Mouse (Mus musculus) liver, embryonic 13.5 days (tissue): Measurements from ENCODE around the gene Cep78. TPM values are rescaled to one million over a fixed set of nuclear protein-coding genes. Genes with fewer than 3 reads are reported as not detected.

Source experiments
- ATAC-seq: fragments of 200-750 bp; cut with Nextera tagmentation; 2 replicates; pipeline ENCODE4 v1.8.0; 2017; ENCODE audit warnings: low read depth, mild to moderate bottlenecking, moderate number of reproducible peaks, moderate library complexity
- DNase-seq: peaks from one replicate; pipeline ENCODE4 v3.0.0; 2022
- H3K27ac ChIP-seq: fragments of 300-500 bp; sonication (generic); 2 replicates; pipeline ENCODE4 v1.5.1; 2015; ENCODE audit warnings: moderate library complexity, mild to moderate bottlenecking, inconsistent platforms
- H3K27me3 ChIP-seq: fragments of 300-500 bp; sonication (generic); 2 replicates; pipeline ENCODE4 v1.6.1; 2015; ENCODE audit warnings: mild to moderate bottlenecking, inconsistent platforms
- H3K36me3 ChIP-seq: fragments of 300-500 bp; sonication (generic); 2 replicates; pipeline ENCODE4 v1.6.1; 2015; ENCODE audit warnings: mild to moderate bottlenecking, inconsistent platforms
- H3K4me1 ChIP-seq: fragments of 300-500 bp; sonication (generic); replicated peaks from 2 replicates; pipeline ENCODE4 v1.6.1; 2015; ENCODE audit warnings: inconsistent platforms
- H3K4me2 ChIP-seq: fragments of 300-500 bp; sonication (generic); 2 replicates; pipeline ENCODE4 v1.6.1; 2015; ENCODE audit warnings: inconsistent platforms, mild to moderate bottlenecking, moderate library complexity
- H3K4me3 ChIP-seq: fragments of 300-500 bp; sonication (generic); replicated peaks from 2 replicates; pipeline ENCODE4 v1.5.1; 2015; ENCODE audit warnings: mild to moderate bottlenecking, inconsistent platforms
- H3K9ac ChIP-seq: fragments of 300-500 bp; sonication (generic); 2 replicates; pipeline ENCODE4 v1.6.1; 2015; ENCODE audit warnings: mild to moderate bottlenecking, inconsistent platforms
- H3K9me3 ChIP-seq: fragments of 300-500 bp; sonication (generic); replicated peaks from 2 replicates; pipeline ENCODE4 v1.6.1; 2016; ENCODE audit warnings: inconsistent platforms
- WGBS: fragments of 180-500 bp; shearing (Covaris S2); methylation state at CpG from one replicate; pipeline ENCODE4 v1.1.7; 2015; ENCODE audit not compliant: insufficient replicate concordance; 5-methylcytosine and 5-hydroxymethylcytosine counted together
- polyA plus RNA-seq: library from polyadenylated mRNA; unstranded; fragments of >200 nt; fragmentation: Nextera tagmentation; extraction: Ambion mirVana; gene quantifications from 2 replicates; pipeline ENCODE4 v1.2.1, GENCODE M21; 2015

Gene Cep78
- polyA plus RNA-seq, 1 experiment from 2014 or later = 12.8 TPM

- Histone ChIP-seq H3K27ac (no peak overlapping the region), H3K4me1 (no peaks in the 10 kb centered on the region), H3K9ac (no peak overlapping the region), H3K4me2 (no peak overlapping the region), H3K27me3 (no peaks in the 10 kb centered on the region), H3K36me3 (no peaks in the 10 kb centered on the region), H3K9me3 (no peaks in the 10 kb centered on the region), H3K4me3 (no peak overlapping the region)
- 59% methylated on average over 4 of the region's 4 CpGs for WGBS
- no peak for ATAC-seq
- no peak for DNase-seq
Measured at GRCm38 (mm10) chr19:16009111-16009510, 24.3 kb upstream of the Cep78 start.

GRCm38 (mm10) chr19:16007131-16007530 lies 22.3 kb upstream of the Cep78 start:
- H3K27me3 ChIP-seq = no peaks in the 10 kb centered on the region
- no peak overlapping the region for H3K27ac ChIP-seq
- H3K4me3 ChIP-seq = no peak overlapping the region
- H3K4me1 ChIP-seq = no peaks in the 10 kb centered on the region
- H3K9ac ChIP-seq = no peak overlapping the region
- no peaks in the 10 kb centered on the region for H3K36me3 ChIP-seq
- ATAC-seq (no peak), DNase-seq (no peak)
- H3K4me2 ChIP-seq = no peak overlapping the region
- no peaks in the 10 kb centered on the region for H3K9me3 ChIP-seq
- 62% methylated on average over 8 of the region's 8 CpGs for WGBS

DNA sequence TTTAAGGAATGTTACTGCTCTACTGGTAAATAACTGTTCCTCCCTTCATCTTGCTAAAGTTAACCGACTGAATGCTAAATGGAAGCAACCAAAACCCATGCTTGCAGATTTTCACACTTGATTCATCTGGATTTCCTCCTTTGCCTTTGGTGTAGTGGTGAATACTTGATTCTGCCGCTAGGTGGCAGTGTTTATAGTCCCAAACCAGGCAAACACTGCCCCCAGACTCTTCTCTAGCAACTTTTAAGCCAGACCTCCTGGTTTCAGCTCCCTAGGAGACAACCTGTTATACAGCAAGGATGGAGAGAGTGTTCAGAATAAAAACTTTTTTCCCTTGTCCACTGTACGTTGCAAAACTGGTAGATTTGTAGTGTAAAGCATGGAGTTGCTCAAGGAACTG lies 13.4 kb upstream of the Cep78 start:
- WGBS = under 1% methylated on average over 3 of the region's 3 CpGs
- peak; percentile 19 for DNase-seq
- Histone ChIP-seq H3K27ac (no peak overlapping the region), H3K9me3 (no peaks in the 10 kb centered on the region), H3K9ac (no peak overlapping the region), H3K27me3 (no peaks in the 10 kb centered on the region), H3K4me1 (no peaks in the 10 kb centered on the region), H3K36me3 (no peaks in the 10 kb centered on the region), H3K4me3 (no peak overlapping the region), H3K4me2 (no peak overlapping the region)
- no peak for ATAC-seq

DNA sequence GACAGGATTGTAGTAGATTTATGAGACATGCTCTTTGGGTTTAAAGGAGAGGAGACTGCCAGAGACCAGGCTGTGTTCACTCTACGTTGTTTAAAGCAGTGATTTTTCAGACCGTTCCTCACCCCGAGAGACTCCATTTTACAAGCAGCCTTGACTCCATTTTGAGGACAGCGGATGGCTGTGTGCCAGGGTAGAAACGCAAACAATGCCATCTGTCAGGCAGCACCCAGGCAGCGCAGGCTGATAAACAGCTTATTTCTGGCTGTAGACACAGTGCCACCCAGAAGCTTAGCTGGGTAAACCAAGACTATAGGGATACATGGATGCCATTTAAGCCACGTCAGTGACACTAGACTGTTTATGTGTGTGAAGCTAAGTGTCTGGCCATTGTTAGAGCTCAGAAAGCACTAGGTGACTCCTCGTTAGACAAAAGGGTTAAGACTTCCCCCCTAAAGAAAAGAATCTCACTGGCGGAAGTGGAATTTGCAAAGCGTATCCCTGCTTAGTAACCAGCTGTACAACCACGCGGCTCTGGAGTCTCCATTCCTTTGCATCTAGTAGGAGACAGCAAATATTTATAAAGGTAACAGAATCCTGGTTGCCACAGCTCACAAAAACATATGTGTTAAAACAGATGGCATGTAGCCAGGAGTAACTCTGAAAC lies 12.2 kb upstream of the Cep78 start:
- H3K4me1 ChIP-seq = no peaks in the 10 kb centered on the region
- H3K36me3 ChIP-seq = no peaks in the 10 kb centered on the region
- H3K9me3 ChIP-seq = no peaks in the 10 kb centered on the region
- no peak overlapping the region for H3K27ac ChIP-seq
- no peak for ATAC-seq
- no peaks in the 10 kb centered on the region for H3K27me3 ChIP-seq
- no peak overlapping the region for H3K9ac ChIP-seq
- no peak overlapping the region for H3K4me3 ChIP-seq
- H3K4me2 ChIP-seq = no peak overlapping the region
- 70% methylated on average over 12 of the region's 12 CpGs for WGBS
- no peak for DNase-seq

DNA sequence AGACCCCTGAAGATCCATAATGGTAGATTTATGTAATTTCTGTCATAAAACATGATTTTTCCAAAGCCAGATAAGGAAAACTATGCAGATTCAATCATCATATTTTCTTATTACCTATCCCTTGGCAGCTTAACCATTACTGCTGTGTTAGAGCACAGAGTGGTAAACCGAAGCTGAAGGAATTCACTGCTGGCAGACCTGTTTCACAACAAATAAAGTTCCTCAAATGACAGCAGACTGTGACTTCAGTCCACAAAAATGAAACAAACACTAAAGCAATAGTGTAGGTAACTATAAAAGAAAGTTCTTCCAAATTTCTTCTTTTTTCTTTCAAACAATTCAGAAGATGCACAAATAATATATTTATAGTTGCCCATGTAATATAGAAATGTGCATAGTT lies 5.3 kb upstream of the Cep78 start:
- no peak overlapping the region for H3K27ac ChIP-seq
- H3K9ac ChIP-seq = no peak overlapping the region
- no peaks in the 10 kb centered on the region for H3K36me3 ChIP-seq
- no peaks in the 10 kb centered on the region for H3K27me3 ChIP-seq
- H3K4me2 ChIP-seq = no peak overlapping the region
- ATAC-seq = no peak
- H3K4me3 ChIP-seq = no peak overlapping the region
- peaks cover 2% of the 10 kb centered on the region; the same call in 1 of the 2 replicates for H3K4me1 ChIP-seq
- 47% methylated on average over 1 of the region's 1 CpGs for WGBS
- DNase-seq = no peak
- no peaks in the 10 kb centered on the region for H3K9me3 ChIP-seq

GRCm38 (mm10) chr19:15985172-15985713 lies 454 bp upstream of the Cep78 start:
- 26% methylated on average over 10 of the region's 10 CpGs for WGBS
- H3K9ac ChIP-seq = peak overlapping the region; percentile 48; the same call in 1 of the 2 replicates

GRCm38 (mm10) chr19:15983739-15984344 lies 947 bp downstream of the Cep78 start:
- Histone ChIP-seq H3K4me3 (peak overlapping the region; percentile 82), H3K4me2 (peak overlapping the region; percentile 89), H3K27me3 (no peaks in the 10 kb centered on the region), H3K9ac (peak overlapping the region; percentile 89), H3K36me3 (peaks cover 6% of the 10 kb centered on the region; the same call in 1 of the 2 replicates), H3K4me1 (peaks cover 25% of the 10 kb centered on the region), H3K9me3 (no peaks in the 10 kb centered on the region), H3K27ac (peak overlapping the region; percentile 80; the same call in 1 of the 2 replicates)
- WGBS = 52% methylated on average over 15 of the region's 15 CpGs
- DNase-seq (no peak), ATAC-seq (no peak)

More at GRCm38 (mm10) chr19:15985172-15985713, 454 bp upstream of the Cep78 start:
- ATAC-seq = 0 out of 2 replicates have a peak, but pooled peaks have one; percentile 1
- H3K9me3 ChIP-seq = no peaks in the 10 kb centered on the region
- no peak overlapping the region for H3K27ac ChIP-seq
- peak overlapping the region; percentile 82 for H3K4me3 ChIP-seq
- DNase-seq = no peak
- peak overlapping the region; percentile 89 for H3K4me2 ChIP-seq
- no peaks in the 10 kb centered on the region for H3K27me3 ChIP-seq
- H3K36me3 ChIP-seq = no peaks in the 10 kb centered on the region
- peaks cover 20% of the 10 kb centered on the region for H3K4me1 ChIP-seq

GRCm38 (mm10) chr19:15982926-15983738 lies 1.7 kb downstream of the Cep78 start:
- Histone ChIP-seq H3K4me3 (peak overlapping the region; percentile 82; the same call in 1 of the 2 replicates), H3K4me2 (peak overlapping the region; percentile 89)
- WGBS = 70% methylated on average over 10 of the region's 10 CpGs

DNA sequence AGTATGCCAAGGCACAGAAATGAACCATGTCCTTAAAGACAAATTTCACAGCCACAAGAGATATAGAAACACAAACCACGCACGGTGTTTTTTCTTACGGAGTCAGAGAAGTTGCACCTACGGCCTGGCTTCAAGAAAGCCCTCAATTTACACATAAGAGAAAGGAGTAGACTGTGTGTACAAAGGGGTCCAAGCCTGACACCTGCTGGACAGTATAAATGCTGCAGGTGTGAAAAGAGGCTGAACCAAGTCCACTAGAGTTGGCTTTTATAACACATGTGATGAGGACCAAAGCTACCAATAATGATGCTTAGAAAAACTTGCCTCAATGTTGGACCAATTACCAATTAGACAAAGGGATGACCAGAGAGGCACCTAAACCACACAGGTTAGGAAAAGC lies 2.9 kb downstream of the Cep78 start:
- ATAC-seq = no peak
- H3K4me3 ChIP-seq = no peak overlapping the region

More at GRCm38 (mm10) chr19:15982926-15983738, 1.7 kb downstream of the Cep78 start:
- Histone ChIP-seq H3K4me1 (peaks cover 25% of the 10 kb centered on the region), H3K27ac (no peak overlapping the region), H3K9me3 (no peaks in the 10 kb centered on the region), H3K36me3 (peaks cover 11% of the 10 kb centered on the region; the same call in 1 of the 2 replicates), H3K9ac (no peak overlapping the region), H3K27me3 (no peaks in the 10 kb centered on the region)
- ATAC-seq (no peak), DNase-seq (no peak)

DNA sequence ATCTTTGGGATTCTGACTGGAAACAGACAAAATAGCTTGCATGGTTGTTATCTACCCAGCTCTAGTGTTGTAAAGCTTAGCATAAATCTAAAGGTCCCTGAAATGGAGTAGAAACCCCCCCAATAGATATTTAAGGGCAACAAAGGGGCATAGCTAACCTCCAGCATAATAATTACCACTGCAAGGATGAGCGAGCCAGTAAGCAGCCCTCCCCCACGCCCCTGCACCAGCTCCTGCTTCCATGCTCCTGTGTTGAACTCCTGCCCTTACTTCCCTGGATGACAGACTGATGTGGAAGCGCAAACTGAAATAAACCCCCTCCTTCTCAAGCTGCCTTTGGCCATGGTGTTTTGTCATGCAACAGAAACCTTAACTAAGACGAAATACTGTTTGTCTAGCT lies 11.4 kb downstream of the Cep78 start:
- H3K36me3 ChIP-seq = peaks cover 61% of the 10 kb centered on the region
- no peak for DNase-seq
- no peak for ATAC-seq
- H3K27ac ChIP-seq = no peak overlapping the region
- no peak overlapping the region for H3K4me2 ChIP-seq
- H3K4me3 ChIP-seq = no peak overlapping the region
- peaks cover 9% of the 10 kb centered on the region for H3K4me1 ChIP-seq
- no peaks in the 10 kb centered on the region for H3K27me3 ChIP-seq
- WGBS = 66% methylated on average over 4 of the region's 4 CpGs
- H3K9ac ChIP-seq = no peak overlapping the region
- H3K9me3 ChIP-seq = no peaks in the 10 kb centered on the region

More for the DNA sequence above, 2.9 kb downstream of the Cep78 start:
- DNase-seq = peak; percentile 39
- no peak overlapping the region for H3K9ac ChIP-seq
- no peak overlapping the region for H3K4me2 ChIP-seq
- peaks cover 23% of the 10 kb centered on the region for H3K36me3 ChIP-seq
- 52% methylated on average over 4 of the region's 4 CpGs for WGBS
- no peaks in the 10 kb centered on the region for H3K27me3 ChIP-seq
- H3K9me3 ChIP-seq = no peaks in the 10 kb centered on the region
- peaks cover 25% of the 10 kb centered on the region for H3K4me1 ChIP-seq
- no peak overlapping the region for H3K27ac ChIP-seq

GRCm38 (mm10) chr19:15965082-15965481 lies 19.7 kb downstream of the Cep78 start:
- peaks cover 34% of the 10 kb centered on the region for H3K36me3 ChIP-seq
- 50% methylated on average over 3 of the region's 3 CpGs for WGBS
- ATAC-seq = peak; percentile 54; the same call in 1 of the 2 replicates

More at GRCm38 (mm10) chr19:15965082-15965481, 19.7 kb downstream of the Cep78 start:
- Histone ChIP-seq H3K27ac (no peak overlapping the region), H3K9ac (no peak overlapping the region), H3K4me3 (no peak overlapping the region), H3K27me3 (no peaks in the 10 kb centered on the region), H3K4me1 (no peaks in the 10 kb centered on the region), H3K9me3 (no peaks in the 10 kb centered on the region), H3K4me2 (no peak overlapping the region)
- DNase-seq = no peak
